Mouse (Mus musculus): Measurements from ENCODE around the gene Cdadc1. TPM values are rescaled to one million over a fixed set of nuclear protein-coding genes. Genes with fewer than 3 reads are reported as not detected.

Gene Cdadc1
- polyA plus RNA-seq, 1 experiment from 2014 or later = 17.7 TPM

DNA sequence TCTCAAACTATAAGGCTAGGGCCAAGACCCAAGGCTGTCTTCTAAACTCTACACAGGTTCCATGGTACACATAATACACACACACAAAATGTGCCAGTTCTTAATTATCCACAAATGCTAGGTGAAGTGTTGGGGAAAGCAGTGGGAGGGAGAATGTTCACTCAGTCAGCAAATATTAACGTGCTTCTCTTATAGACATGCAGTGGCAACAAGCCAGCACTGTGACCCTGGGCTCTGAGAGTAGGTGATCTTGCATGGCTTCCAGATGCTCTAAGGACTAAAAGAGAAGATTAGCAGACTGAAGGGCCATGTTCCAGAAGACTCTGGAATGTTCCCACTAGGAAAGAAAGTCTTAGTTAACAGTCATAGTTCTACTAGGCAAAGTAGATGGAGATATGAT lies 67.0 kb downstream of the Cdadc1 start:
- ATAC-seq (no peak), DNase-seq (no peak)
- Histone ChIP-seq H3K27me3 (ENCODE audit: insufficient read depth, low read length) (no peaks in the 10 kb centered on the region), H3K36me3 (replicated peaks; ENCODE audit: insufficient read depth, low read length) (peaks cover 6% of the 10 kb centered on the region; the same call in 1 of the 2 replicates), H3K9ac (replicated peaks) (no peak overlapping the region), H3K4me2 (ENCODE audit: low read depth, low read length) (no peak overlapping the region), H3K4me1 (ENCODE audit: insufficient read depth) (peaks cover 7% of the 10 kb centered on the region), H3K9me3 (ENCODE audit: low read length) (no peaks in the 10 kb centered on the region), H3K4me3 (ENCODE audit: low read depth, low read length) (no peak overlapping the region), H3K27ac (ENCODE audit: low read depth) (no peak overlapping the region)
- no peak for TF ChIP-seq EP300 (IDR thresholded peaks at IDR 0.05; ENCODE audit: low read depth)
- no peak for TF ChIP-seq CTCF (IDR thresholded peaks at IDR 0.05; ENCODE audit: low read depth)
- 73% methylated on average over 1 of the region's 1 CpGs for WGBS (ENCODE audit: insufficient replicate concordance)

DNA sequence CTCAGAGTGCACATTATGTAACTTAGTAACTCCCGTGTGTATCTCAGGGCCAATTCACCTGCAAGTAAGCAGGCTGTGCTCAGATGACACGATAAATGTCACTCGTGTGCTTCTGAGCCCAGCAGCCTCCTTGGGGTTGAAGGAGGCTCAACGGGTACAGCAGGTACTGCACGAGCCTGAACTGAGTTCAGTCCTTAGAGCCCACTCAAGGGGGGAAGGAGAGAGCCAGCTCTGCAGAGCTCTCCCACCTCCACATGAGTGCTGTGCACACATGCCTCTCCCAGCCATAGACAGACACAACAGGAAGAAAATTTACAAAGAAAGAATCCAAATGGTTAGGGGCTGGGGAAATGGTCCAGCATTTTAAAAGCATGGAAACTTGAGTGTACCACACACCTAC lies 71.9 kb downstream of the Cdadc1 start:
- H3K36me3 ChIP-seq (replicated peaks; ENCODE audit: insufficient read depth, low read length) = peaks cover 8% of the 10 kb centered on the region; the same call in 1 of the 2 replicates
- WGBS (ENCODE audit: insufficient replicate concordance) = 60% methylated on average over 5 of the region's 5 CpGs
- TF ChIP-seq EP300 (IDR thresholded peaks at IDR 0.05; ENCODE audit: low read depth) (no peak), CTCF (IDR thresholded peaks at IDR 0.05; ENCODE audit: low read depth) (no peak)
- no peak for ATAC-seq
- no peaks in the 10 kb centered on the region for H3K27me3 ChIP-seq (ENCODE audit: insufficient read depth, low read length)
- DNase-seq = no peak
- no peaks in the 10 kb centered on the region for H3K4me1 ChIP-seq (ENCODE audit: insufficient read depth)
- H3K9me3 ChIP-seq (ENCODE audit: low read length) = no peaks in the 10 kb centered on the region
- H3K9ac ChIP-seq (replicated peaks) = no peak overlapping the region
- no peak overlapping the region for H3K4me3 ChIP-seq (ENCODE audit: low read depth, low read length)
- H3K27ac ChIP-seq (ENCODE audit: low read depth) = no peak overlapping the region
- no peak overlapping the region for H3K4me2 ChIP-seq (ENCODE audit: low read depth, low read length)

GRCm38 (mm10) chr14:59513922-59514444 lies 83.8 kb downstream of the Cdadc1 start:
- no peak for TF ChIP-seq EP300 (IDR thresholded peaks at IDR 0.05; ENCODE audit: low read depth)
- no peak for TF ChIP-seq CTCF (IDR thresholded peaks at IDR 0.05; ENCODE audit: low read depth)
- no peak for DNase-seq
- no peaks in the 10 kb centered on the region for H3K4me1 ChIP-seq (ENCODE audit: insufficient read depth)
- WGBS (ENCODE audit: insufficient replicate concordance) = 88% methylated on average over 6 of the region's 6 CpGs
- ATAC-seq = no peak
- peaks cover 9% of the 10 kb centered on the region; the same call in 1 of the 2 replicates for H3K36me3 ChIP-seq (replicated peaks; ENCODE audit: insufficient read depth, low read length)
- H3K9me3 ChIP-seq (ENCODE audit: low read length) = no peaks in the 10 kb centered on the region
- no peak overlapping the region for H3K9ac ChIP-seq (replicated peaks)
- H3K27ac ChIP-seq (ENCODE audit: low read depth) = no peak overlapping the region
- H3K4me3 ChIP-seq (ENCODE audit: low read depth, low read length) = no peak overlapping the region
- H3K4me2 ChIP-seq (ENCODE audit: low read depth, low read length) = no peak overlapping the region
- no peaks in the 10 kb centered on the region for H3K27me3 ChIP-seq (ENCODE audit: insufficient read depth, low read length)

Other genes starting within 250 kb of the Cdadc1 start
- 2.9 and 3.5 TPM in 2 replicates for gene Phf11d, start 232.5 kb downstream of the Cdadc1 start, polyA plus RNA-seq (2015; fragmentation: Nextera tagmentation; extraction: Ambion mirVana)
- gene Phf11c, start 202.6 kb downstream of the Cdadc1 start, polyA plus RNA-seq (2015; fragmentation: Nextera tagmentation; extraction: Ambion mirVana) = 0.50 and 0.79 TPM in 2 replicates
- 8.1 and 9.5 TPM in 2 replicates for gene Setdb2, start 157.1 kb downstream of the Cdadc1 start, polyA plus RNA-seq (2015; fragmentation: Nextera tagmentation; extraction: Ambion mirVana)
- gene Cab39l, start 157.0 kb downstream of the Cdadc1 start, polyA plus RNA-seq (2015; fragmentation: Nextera tagmentation; extraction: Ambion mirVana) = 25.0 and 25.4 TPM in 2 replicates
- 0.26 and 0.50 TPM in 2 replicates for gene Shisa2, start 27.3 kb upstream of the Cdadc1 start, polyA plus RNA-seq (2015; fragmentation: Nextera tagmentation; extraction: Ambion mirVana)

All from liver, postnatal 0 days (tissue).